Mouse (Mus musculus): ENCODE results near the gene Gpm6b.

Gpm6b gene

GRCm38 (mm10) chrX:166304355-166304754 is 65.6 kb downstream of the Gpm6b start:
- DNase-seq (ENCODE audit: low spot score in 2 of 2): no peak

GRCm38 (mm10) chrX:166307437-166308222 is 68.9 kb downstream of the Gpm6b start:
- no peak for DNase-seq (ENCODE audit: low spot score in 2 of 2)

GRCm38 (mm10) chrX:166308798-166309197 is 70.1 kb downstream of the Gpm6b start:
- DNase-seq (ENCODE audit: low spot score in 2 of 2): no peak

GRCm38 (mm10) chrX:166315251-166315650 is 76.5 kb downstream of the Gpm6b start:
- DNase-seq (ENCODE audit: low spot score in 2 of 2): no peak

- DNase-seq (ENCODE audit: low spot score in 2 of 2): no peak
These were observed 78.1 kb downstream of the Gpm6b start for GRCm38 (mm10) chrX:166316552-166317375.

GRCm38 (mm10) chrX:166317376-166317679 is 78.6 kb downstream of the Gpm6b start:
- DNase-seq (ENCODE audit: low spot score in 2 of 2): no peak

- no peak for DNase-seq (ENCODE audit: low spot score in 2 of 2)
These were observed 84.5 kb downstream of the Gpm6b start for GRCm38 (mm10) chrX:166323226-166323625.

GRCm38 (mm10) chrX:166327621-166328020 is 88.9 kb downstream of the Gpm6b start:
- DNase-seq (ENCODE audit: low spot score in 2 of 2): no peak

- DNase-seq (ENCODE audit: low spot score in 2 of 2): no peak
These were observed 89.6 kb downstream of the Gpm6b start for GRCm38 (mm10) chrX:166328219-166328901.

- DNase-seq (ENCODE audit: low spot score in 2 of 2): peak in 1 of 2 experiments; percentile 12
These were observed 90.3 kb downstream of the Gpm6b start for GRCm38 (mm10) chrX:166328904-166329451.

GRCm38 (mm10) chrX:166334516-166335136 is 95.9 kb downstream of the Gpm6b start:
- no peak for DNase-seq (ENCODE audit: low spot score in 2 of 2)

GRCm38 (mm10) chrX:166338353-166338752 is 99.6 kb downstream of the Gpm6b start:
- no peak for DNase-seq (ENCODE audit: low spot score in 2 of 2)

GRCm38 (mm10) chrX:166338784-166339520 is 100.2 kb downstream of the Gpm6b start:
- DNase-seq (ENCODE audit: low spot score in 2 of 2): no peak

- DNase-seq (ENCODE audit: low spot score in 2 of 2): no peak
These were observed 101.2 kb downstream of the Gpm6b start for GRCm38 (mm10) chrX:166339911-166340310.

- DNase-seq (ENCODE audit: low spot score in 2 of 2): no peak
These were observed 103.1 kb downstream of the Gpm6b start for GRCm38 (mm10) chrX:166341795-166342194.

- DNase-seq (ENCODE audit: low spot score in 2 of 2): no peak
These were observed 105.7 kb downstream of the Gpm6b start for GRCm38 (mm10) chrX:166344228-166345015.

GRCm38 (mm10) chrX:166348086-166348485 is 109.4 kb downstream of the Gpm6b start:
- no peak for DNase-seq (ENCODE audit: low spot score in 2 of 2)

GRCm38 (mm10) chrX:166348634-166349033 is 109.9 kb downstream of the Gpm6b start:
- DNase-seq (ENCODE audit: low spot score in 2 of 2): no peak

- DNase-seq (ENCODE audit: low spot score in 2 of 2): peak; percentile 30 to 68
These were observed 113.1 kb downstream of the Gpm6b start for GRCm38 (mm10) chrX:166351790-166352189.

GRCm38 (mm10) chrX:166353412-166353811 is 114.7 kb downstream of the Gpm6b start:
- no peak for DNase-seq (ENCODE audit: low spot score in 2 of 2)
